Mouse (Mus musculus) skeletal muscle tissue, adult 2 months (tissue): ENCODE data around the gene Gm49425.
"Not testable (repeated sequence)": the region's sequence is repeated elsewhere in the genome, so short reads cannot be mapped to it uniquely, and the experiment has no call there.

Experiments used
- DNase-seq: peaks from one replicate; pipeline ENCODE4 v3.0.0-alpha.2; 2012; ENCODE audit warnings: low read depth, low spot score

The Gm49425 gene

GRCm38 (mm10) chr15:101517161-101517560 is at the start of gene Gm49425:
TSS of gene Gm49425 (minus strand) at chr15:101517261.
- DNase-seq: not testable (repeated sequence)

GRCm38 (mm10) chr15:101562850-101563249 is 45.8 kb upstream of the Gm49425 start, which contains the start of gene Krt90:
TSS of gene Krt90 (minus strand) at chr15:101562950.
- DNase-seq: no peak

- DNase-seq: no peak
These were observed 41.1 kb upstream of the Gm49425 start for GRCm38 (mm10) chr15:101558034-101558646.

- DNase-seq: no peak
These were observed 36.1 kb upstream of the Gm49425 start for GRCm38 (mm10) chr15:101553169-101553568.

- no peak for DNase-seq
These were observed 35.1 kb upstream of the Gm49425 start for GRCm38 (mm10) chr15:101552188-101552587.

GRCm38 (mm10) chr15:101550567-101550966 is 33.5 kb upstream of the Gm49425 start, which contains the start of gene Krt82:
TSS of gene Krt82 (minus strand) at chr15:101550667.
- DNase-seq: no peak

GRCm38 (mm10) chr15:101544478-101544877 is 27.4 kb upstream of the Gm49425 start:
- DNase-seq: no peak

- no peak for DNase-seq
These were observed 25.5 kb upstream of the Gm49425 start for GRCm38 (mm10) chr15:101542543-101542942.

GRCm38 (mm10) chr15:101538580-101538900 is 21.5 kb upstream of the Gm49425 start:
- DNase-seq: no peak

GRCm38 (mm10) chr15:101537864-101538579 is 21.0 kb upstream of the Gm49425 start:
- no peak for DNase-seq

GRCm38 (mm10) chr15:101536054-101536850 is 19.2 kb upstream of the Gm49425 start:
- DNase-seq: no peak

GRCm38 (mm10) chr15:101532720-101533119 is 15.7 kb upstream of the Gm49425 start, which contains the start of gene Krt84:
TSS of gene Krt84 (minus strand) at chr15:101532820.
- no peak for DNase-seq

- DNase-seq: peak; percentile 10
These were observed 5.6 kb upstream of the Gm49425 start for GRCm38 (mm10) chr15:101522556-101523232.

- peak; percentile 65 for DNase-seq
These were observed 2.7 kb upstream of the Gm49425 start for GRCm38 (mm10) chr15:101519792-101520191.

GRCm38 (mm10) chr15:101508247-101508646 is 8.8 kb downstream of the Gm49425 start:
- no peak for DNase-seq

GRCm38 (mm10) chr15:101506896-101507758 is 9.9 kb downstream of the Gm49425 start:
- no peak for DNase-seq

- DNase-seq: peak; percentile 31
These were observed 19.9 kb downstream of the Gm49425 start for GRCm38 (mm10) chr15:101497181-101497580.

GRCm38 (mm10) chr15:101495266-101495665 is 21.8 kb downstream of the Gm49425 start:
- DNase-seq: no peak

GRCm38 (mm10) chr15:101494203-101494602 is 22.9 kb downstream of the Gm49425 start:
- no peak for DNase-seq

- DNase-seq: no peak
These were observed 23.3 kb downstream of the Gm49425 start for GRCm38 (mm10) chr15:101493713-101494112.

GRCm38 (mm10) chr15:101492718-101493117 is 24.3 kb downstream of the Gm49425 start:
- DNase-seq: no peak
